Mouse (Mus musculus): ENCODE measurements around the gene Pkd1l1.

Gene Pkd1l1

GRCm38 (mm10) chr11:8973166-8973565 is at the start of gene Pkd1l1:
Gene Pkd1l1, minus strand, starts transcription at chr11:8973266.
- DNase-seq (ENCODE audit: low read depth, low spot score), result no peak

DNA sequence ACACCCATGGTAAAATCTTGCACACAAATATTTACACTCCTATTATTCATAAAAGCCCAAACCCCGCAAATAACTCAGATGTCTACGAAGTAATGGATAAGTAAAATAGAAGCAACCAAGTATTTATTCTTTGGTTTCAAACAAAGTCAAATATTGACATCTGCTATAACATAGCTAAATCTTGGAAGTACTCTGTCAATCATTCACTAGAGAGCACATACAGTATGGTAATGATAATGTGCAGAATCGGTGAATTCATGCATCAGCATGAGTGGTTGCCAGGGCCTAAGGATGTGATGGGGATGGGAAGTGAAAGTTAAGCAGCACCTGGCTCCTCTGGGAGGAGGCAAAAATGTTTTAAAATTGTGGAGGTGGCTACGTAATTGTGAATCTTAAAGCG is 47.1 kb upstream of the Pkd1l1 start:
- DNase-seq (ENCODE audit: low read depth, low spot score), result no peak

GRCm38 (mm10) chr11:9018491-9019267 is 45.6 kb upstream of the Pkd1l1 start:
- DNase-seq (ENCODE audit: low read depth, low spot score), result no peak

DNA sequence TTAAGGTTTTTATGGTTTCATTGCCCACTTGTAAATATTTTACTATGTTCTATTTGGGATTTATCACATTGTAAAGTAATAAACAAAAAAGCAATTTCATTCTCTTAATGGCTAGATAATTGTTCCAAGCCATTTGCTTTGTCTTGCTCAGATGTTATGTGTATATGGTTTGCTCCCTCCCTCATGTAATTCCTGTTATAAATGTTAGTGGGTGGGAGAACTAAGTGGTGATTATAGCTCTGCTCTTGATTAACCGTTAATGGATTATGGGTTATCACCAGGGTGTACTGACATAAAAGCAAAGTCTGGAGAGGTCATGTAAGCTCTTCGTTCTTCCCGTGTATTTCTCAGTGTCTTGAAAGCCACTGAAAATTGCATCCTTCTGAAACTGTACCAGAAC is 41.7 kb upstream of the Pkd1l1 start:
- no peak for DNase-seq (ENCODE audit: low read depth, low spot score)

DNA sequence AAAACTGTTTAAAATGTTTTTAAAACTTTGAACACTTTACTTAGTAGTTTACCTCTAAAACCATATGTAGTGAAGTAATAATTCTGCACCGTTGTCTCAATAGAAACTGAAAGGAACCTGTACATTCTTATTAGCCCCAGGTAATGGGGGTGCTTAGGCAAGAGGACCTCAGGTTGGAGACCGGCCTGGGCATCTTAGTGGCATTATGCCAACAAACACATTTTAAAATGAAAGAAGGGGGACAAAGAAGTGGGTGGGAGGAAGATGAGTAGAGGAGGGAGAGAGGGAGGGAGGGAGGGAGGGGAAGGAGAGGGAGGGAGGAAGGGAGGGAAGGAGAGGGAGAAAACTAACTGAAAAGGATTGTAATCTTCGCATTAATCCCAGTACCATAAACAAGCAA is 38.3 kb upstream of the Pkd1l1 start:
- no peak for DNase-seq (ENCODE audit: low read depth, low spot score)

- peak; percentile 78 for DNase-seq (ENCODE audit: low read depth, low spot score)
Measured at GRCm38 (mm10) chr11:9010853-9011339, 37.8 kb upstream of the Pkd1l1 start, which contains the start of gene Hus1. Gene Hus1, minus strand, starts transcription at chr11:9011191.

- peak; percentile 8 for DNase-seq (ENCODE audit: low read depth, low spot score)
Measured at GRCm38 (mm10) chr11:9010416-9010815, 37.4 kb upstream of the Pkd1l1 start.

- no peak for DNase-seq (ENCODE audit: low read depth, low spot score)
Measured at GRCm38 (mm10) chr11:9008761-9009160, 35.7 kb upstream of the Pkd1l1 start.

GRCm38 (mm10) chr11:8988084-8988483 is 15.0 kb upstream of the Pkd1l1 start:
- DNase-seq (ENCODE audit: low read depth, low spot score), result no peak

GRCm38 (mm10) chr11:8986058-8986457 is 13.0 kb upstream of the Pkd1l1 start:
- DNase-seq (ENCODE audit: low read depth, low spot score), result no peak

DNA sequence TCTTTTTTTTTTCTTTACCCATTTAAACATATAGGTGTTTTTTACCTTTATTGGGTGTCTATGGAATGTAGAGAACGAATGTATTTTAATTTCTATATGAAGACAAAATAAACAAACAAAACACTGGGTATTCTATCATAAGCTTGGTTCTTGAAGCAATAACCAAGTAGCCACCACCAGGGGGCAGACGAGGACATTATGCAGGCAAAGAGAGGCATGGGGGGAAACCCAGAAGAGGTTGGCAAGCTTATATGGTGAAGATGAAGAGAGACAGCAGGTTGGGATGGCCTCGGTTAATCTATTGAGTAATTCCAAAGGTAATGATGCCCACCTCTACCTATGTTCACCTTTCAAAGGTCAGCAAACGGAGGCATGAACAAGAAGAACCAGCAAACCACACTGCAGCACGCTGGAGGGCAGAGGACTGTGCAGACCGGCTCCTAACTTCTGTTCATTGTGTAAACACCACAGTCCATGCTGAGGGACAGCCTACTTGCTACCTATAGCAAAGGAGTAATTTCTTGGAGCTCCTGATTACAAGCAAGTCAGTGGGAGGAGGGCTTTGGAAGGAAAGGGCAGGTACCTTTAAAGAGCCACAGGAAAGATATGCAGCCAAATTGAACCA is 10.3 kb upstream of the Pkd1l1 start:
- peak; percentile 42 for DNase-seq (ENCODE audit: low read depth, low spot score)

DNA sequence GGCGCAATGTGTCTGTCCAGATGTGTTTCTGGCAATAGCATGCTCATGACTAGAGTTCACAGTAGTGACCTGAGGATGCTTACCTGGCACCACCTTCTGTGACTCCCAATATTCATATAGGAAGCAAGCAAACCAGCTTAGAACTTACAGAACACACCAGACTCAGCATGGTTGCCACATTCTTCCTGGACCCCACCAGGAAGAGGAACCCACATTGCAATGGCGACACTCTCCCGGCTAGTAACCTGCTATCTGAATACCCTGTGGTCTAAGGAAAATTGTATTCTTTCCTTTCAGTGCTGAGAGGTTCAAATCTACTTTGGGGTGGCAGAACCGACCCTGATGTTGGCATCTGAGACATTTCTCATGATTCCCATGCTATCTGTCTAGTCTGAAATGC is 5.1 kb upstream of the Pkd1l1 start:
- DNase-seq (ENCODE audit: low read depth, low spot score), result no peak

DNA sequence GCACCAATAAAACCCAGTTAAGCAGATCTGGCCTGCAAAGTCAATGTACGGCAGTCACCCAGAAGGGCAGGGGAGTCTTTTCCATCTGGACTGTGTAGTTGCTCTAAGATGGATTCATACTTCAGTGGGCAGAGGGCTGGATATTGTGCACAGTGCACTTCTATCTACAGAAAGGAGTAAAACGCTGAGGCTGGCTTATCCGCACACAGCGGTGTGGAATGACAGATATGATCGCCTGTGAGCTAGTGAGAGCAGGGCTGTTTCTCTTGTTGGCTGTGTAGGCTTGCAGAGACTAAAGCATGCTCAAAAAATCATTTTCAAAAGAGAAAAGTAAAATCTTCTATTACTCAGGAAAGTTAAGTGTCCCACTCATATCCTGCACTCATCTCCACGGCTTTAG is 973 bp downstream of the Pkd1l1 start:
- DNase-seq (ENCODE audit: low read depth, low spot score), result no peak

DNA sequence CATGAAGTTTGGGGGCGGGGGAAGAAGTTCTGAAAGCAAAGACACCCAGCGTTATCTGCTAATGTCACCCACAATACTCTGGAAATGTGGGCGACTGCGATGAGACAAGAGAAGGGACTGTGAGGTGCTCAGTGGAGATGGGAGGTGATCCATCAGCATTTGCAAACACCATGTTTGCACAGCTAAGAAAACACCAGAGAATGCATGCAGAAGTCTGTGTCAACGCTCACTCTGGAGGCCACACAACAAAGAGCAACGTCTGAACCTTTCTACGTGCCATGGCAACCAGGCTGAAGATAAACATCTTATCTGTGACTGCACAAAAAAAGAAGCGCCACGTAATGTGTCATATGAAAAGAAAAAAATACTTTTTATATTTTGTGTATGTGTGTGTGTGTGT is 2.6 kb downstream of the Pkd1l1 start:
- no peak for DNase-seq (ENCODE audit: low read depth, low spot score)

DNA sequence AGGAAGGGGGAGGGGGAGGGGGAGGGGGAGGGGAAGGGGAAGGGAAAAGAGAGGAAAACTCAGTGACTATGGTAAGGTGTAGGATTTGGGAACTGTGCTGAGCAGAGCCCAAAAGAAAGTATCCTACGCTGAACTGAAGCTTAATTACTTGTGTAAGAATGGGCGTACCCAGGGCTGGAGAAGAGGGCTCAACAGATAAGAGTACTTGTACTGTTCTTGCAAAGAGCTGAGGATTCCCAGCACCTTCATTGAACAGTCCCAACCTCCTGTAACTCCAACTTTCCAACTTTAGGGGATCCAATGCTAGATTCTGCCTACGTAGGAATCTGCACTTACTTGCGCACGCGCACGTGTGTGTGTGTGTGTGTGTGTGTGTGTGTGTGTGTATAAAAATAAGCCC is 5.0 kb downstream of the Pkd1l1 start:
- DNase-seq (ENCODE audit: low read depth, low spot score), result no peak

DNA sequence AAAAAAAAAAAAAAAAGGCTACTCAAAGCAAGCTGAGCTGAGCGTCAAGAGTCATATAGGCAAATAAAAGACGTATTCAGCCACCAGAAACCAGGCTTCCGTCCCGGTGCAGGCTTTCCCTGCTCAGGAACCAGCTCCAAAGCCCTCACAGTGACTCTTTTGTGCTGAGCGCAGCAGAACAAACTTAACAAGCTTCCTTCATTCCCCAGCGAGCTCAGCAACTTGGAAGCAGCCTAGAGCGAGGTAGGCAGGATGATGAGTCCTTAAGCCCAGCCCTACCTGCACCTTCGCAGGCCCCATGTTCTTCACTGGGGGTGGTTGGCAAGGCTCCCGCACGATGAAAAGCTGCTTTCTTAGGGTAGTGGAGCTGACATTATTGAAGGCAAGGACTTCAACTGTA is 14.5 kb downstream of the Pkd1l1 start:
- DNase-seq (ENCODE audit: low read depth, low spot score), result no peak

DNA sequence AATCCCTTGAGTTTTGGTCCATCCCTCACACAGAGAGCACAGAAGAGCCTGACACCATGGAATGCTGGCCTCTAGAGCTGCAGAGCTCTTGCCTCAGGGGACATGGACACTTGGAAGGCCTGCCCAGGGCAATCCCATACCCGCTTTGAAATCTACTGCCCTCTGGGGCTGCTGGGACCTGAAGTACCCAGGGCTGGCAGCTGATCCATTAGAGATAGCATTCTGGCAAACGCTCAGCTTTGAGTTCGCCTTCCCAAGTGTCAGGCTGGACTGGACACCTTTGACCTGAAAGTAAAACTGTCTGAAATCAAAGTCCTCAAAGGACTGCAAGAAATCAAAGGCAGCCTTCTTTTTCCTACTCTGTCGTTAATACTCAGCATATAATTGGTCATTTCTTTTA is 15.0 kb downstream of the Pkd1l1 start:
- DNase-seq (ENCODE audit: low read depth, low spot score), result no peak

GRCm38 (mm10) chr11:8957023-8957422 is 16.0 kb downstream of the Pkd1l1 start:
- DNase-seq (ENCODE audit: low read depth, low spot score), result no peak

DNA sequence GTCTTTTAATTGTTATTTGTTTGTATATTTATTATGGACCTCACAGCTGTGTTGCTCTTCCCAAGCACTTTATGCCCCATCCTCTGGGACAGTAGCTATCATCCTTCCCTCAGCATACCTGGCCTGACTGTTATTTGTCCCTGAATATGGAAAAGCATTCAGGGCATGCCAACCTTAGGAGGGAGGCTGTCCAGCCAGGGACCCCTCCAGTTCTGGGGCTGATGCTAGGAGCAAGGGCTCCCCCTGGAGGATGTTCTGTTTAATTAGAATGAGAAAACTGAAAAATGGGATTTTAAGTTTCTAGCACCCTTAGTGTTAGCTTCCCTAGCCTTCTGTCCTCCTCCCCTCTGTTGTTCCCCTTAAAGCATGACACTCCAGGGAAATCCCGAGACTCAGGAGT is 17.4 kb downstream of the Pkd1l1 start:
- no peak for DNase-seq (ENCODE audit: low read depth, low spot score)

- DNase-seq (ENCODE audit: low read depth, low spot score), result no peak
Measured at GRCm38 (mm10) chr11:8949765-8950430, 23.2 kb downstream of the Pkd1l1 start.

- DNase-seq (ENCODE audit: low read depth, low spot score), result no peak
Measured at GRCm38 (mm10) chr11:8948871-8949270, 24.2 kb downstream of the Pkd1l1 start.

GRCm38 (mm10) chr11:8944114-8944513 is 29.0 kb downstream of the Pkd1l1 start:
- no peak for DNase-seq (ENCODE audit: low read depth, low spot score)

DNA sequence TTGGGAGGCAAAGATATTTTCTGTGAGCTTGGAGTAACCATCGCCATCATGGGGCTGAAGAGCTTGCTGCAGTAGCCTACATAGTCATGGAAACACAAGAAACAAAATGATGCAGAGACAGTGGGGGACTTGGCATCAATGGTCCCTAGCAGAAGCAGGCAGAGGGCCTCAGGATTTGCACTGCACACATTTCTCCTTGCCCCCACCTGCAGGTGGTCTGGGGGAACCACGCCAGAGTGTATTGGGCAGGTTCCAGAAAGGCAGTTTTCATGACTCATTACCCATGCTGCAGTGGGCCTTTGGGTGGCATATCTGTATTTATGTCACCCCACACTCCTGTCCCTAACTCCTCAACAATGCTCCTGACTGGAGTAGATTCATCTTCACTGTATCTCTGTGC is 30.6 kb downstream of the Pkd1l1 start:
- no peak for DNase-seq (ENCODE audit: low read depth, low spot score)
